Mouse (Mus musculus) subcutaneous adipose tissue, adult 2 months (tissue): ENCODE measurements around the gene Pglyrp3. TPM values are rescaled to one million over a fixed set of nuclear protein-coding genes. Genes with fewer than 3 reads are reported as not detected.

Experiments
- polyA plus RNA-seq: library from polyadenylated mRNA; depleted of rRNA; stranded (reverse); fragments of >200 nt; gene quantifications from 2 replicates; pipeline ENCODE4 v1.2.3, GENCODE M21; 2012; ENCODE audit warnings: low replicate concordance; rRNA removed

The Pglyrp3 gene
- not detected in 2 replicates for polyA plus RNA-seq

DNA sequence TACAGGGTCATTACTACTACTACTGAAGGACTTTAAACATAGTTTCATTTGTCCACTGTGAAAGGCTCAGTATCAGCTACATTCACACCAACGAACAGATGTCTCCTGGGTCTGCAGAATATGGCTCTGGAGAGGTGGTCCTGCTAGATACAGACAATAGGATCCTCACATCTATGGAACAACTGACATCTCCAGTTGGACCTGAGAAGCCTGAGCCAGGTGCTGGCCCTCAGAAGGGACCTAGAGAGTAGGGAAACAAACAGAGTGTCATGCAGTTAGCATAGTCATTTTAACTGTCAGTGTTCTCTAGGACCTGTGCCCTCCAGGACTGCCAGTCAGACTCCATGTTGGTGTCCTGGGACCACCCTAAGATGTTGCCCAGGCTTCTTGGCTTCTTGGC, at the start of gene Pglyrp3:
Gene Pglyrp3 (plus strand): TSS at position 301 of the 400 bp plus-strand sequence.

Other genes starting within 250 kb of the Pglyrp3 start
- 0.54 TPM in 1 of 2 replicates, not detected in the other for gene Lor, start 68.6 kb downstream of the Pglyrp3 start, polyA plus RNA-seq
- gene Prr9, start 109.4 kb downstream of the Pglyrp3 start, polyA plus RNA-seq: not detected in 2 replicates
- gene Lelp1, start 128.2 kb downstream of the Pglyrp3 start, polyA plus RNA-seq: not detected in 2 replicates
- gene Sprr2a1, start 201.2 kb downstream of the Pglyrp3 start, polyA plus RNA-seq: 0.62 TPM in 1 of 2 replicates, not detected in the other
- 6.5 and 104 TPM in 2 replicates for gene Sprr2a2, start 201.3 kb downstream of the Pglyrp3 start, polyA plus RNA-seq